Mouse (Mus musculus) cerebellum, adult 2 months (tissue): ENCODE measurements around the gene Wnt5b.

Experiments
- CTCF ChIP-seq: fragments of 200-500 bp; IDR thresholded peaks from 2 replicates; pipeline ENCODE4 v1.5.1; 2011; ENCODE audit warnings: low read depth, mild to moderate bottlenecking, control low read depth, low read length, moderate library complexity, borderline replicate concordance; ENCODE audit not compliant: insufficient read depth
- POLR2A ChIP-seq: fragments of 200-500 bp; IDR thresholded peaks from 2 replicates; pipeline ENCODE4 v1.6.1; 2011; ENCODE audit warnings: low read length, control low read depth, borderline replicate concordance; ENCODE audit not compliant: insufficient read depth

DNA sequence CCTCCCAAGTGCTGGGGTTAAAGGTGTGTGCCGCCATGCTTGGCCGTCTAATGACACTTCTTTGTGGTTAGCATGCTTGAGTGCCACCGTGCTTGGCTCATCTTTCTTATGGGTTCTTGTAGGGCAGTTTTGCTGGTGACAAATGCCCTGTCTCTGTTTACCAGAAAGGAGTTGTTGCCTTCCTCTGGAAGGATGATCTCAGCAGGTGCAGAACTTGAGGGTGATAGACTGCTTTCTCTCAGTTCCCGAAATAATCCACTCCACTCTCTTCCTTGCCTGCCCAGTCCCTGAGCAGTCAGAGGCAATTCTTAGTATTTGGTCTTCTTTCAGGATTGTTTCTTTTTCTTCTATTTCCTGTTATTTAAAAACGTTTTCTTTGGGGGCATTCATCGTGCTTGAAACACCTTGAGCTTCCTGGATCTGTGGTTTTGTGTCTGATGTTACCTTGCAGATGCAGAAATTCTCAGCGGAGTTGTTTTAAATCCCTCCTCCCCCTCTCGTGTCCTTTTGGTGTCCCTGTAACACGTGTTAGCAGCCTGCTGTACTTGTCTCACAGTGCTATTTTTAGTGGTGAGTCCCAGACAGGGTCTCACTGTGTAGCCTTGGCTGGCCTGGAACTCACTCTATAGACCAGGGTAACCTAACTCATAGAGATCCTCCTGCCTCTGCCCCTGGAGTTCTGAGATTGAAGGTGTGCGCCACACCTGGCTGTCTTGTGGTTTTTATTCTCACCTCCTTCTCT, 35.3 kb downstream of the Wnt5b start:
- TF ChIP-seq POLR2A (no peak), CTCF (no peak)
